Mouse (Mus musculus) B cell, adult 67 days (primary cell): ENCODE measurements around the gene Slc9a3. TPM values are rescaled to one million over a fixed set of nuclear protein-coding genes. Genes with fewer than 3 reads are reported as not detected.

Experiments used
- total RNA-seq, 2 experiments: library from RNA; stranded (reverse); gene quantifications; 4 replicates each; pipeline ENCODE4 v1.2.4; 2023

The Slc9a3 gene
- total RNA-seq = not detected

GRCm38 (mm10) chr13:74121141-74121602 lies at the start of gene Slc9a3:
TSS of gene Slc9a3 (plus strand) at chr13:74121457.

GRCm38 (mm10) chr13:74208317-74208985 lies 87.2 kb downstream of the Slc9a3 start, which contains the start of gene Exoc3:
TSS of gene Exoc3 (minus strand) at chr13:74208732.

Other genes with a start within 250 kb of the Slc9a3 start
- 1 to 10 TPM; 2.6 to 4.6 TPM for gene Trip13, start 183.7 kb upstream of the Slc9a3 start, total RNA-seq
- gene Brd9, start 183.6 kb upstream of the Slc9a3 start, total RNA-seq = 100 to 1,000 TPM; 104 to 113 TPM
- not detected for gene Zdhhc11, start 157.6 kb upstream of the Slc9a3 start, total RNA-seq
- under 1 TPM; 0.17 to 0.56 TPM for gene Tppp, start 112.0 kb upstream of the Slc9a3 start, total RNA-seq
- 10 to 100 TPM; 14.3 to 17.2 TPM for gene Cep72, start 59.2 kb upstream of the Slc9a3 start, total RNA-seq
- gene Exoc3, start 87.3 kb downstream of the Slc9a3 start, total RNA-seq = 10 to 100 TPM; 46.9 to 52.2 TPM
- gene Ahrr, start 170.9 kb downstream of the Slc9a3 start, total RNA-seq = under 1 TPM in 1 of 2 experiments, not detected in 1; 0.78 TPM
- 10 to 100 TPM; 73.2 to 79.2 TPM for gene Pdcd6, start 196.1 kb downstream of the Slc9a3 start, total RNA-seq
- 100 to 1,000 TPM; 181 to 206 TPM for gene Sdha, start 228.8 kb downstream of the Slc9a3 start, total RNA-seq
- 10 to 100 TPM; 23.6 to 35.5 TPM for gene Ccdc127, start 228.9 kb downstream of the Slc9a3 start, total RNA-seq
- not detected for gene Lrrc14b, start 242.5 kb downstream of the Slc9a3 start, total RNA-seq